Mouse (Mus musculus) kidney, embryonic 16.5 days (tissue): ENCODE data around the gene Zdhhc22. TPM values are rescaled to one million over a fixed set of nuclear protein-coding genes. Genes with fewer than 3 reads are reported as not detected.
A peak's percentile ranks its signal among the peaks of the same experiment; 100 is the strongest.

ENCODE experiments used
- ATAC-seq: fragments of 200-750 bp; cut with Nextera tagmentation; 2 replicates; pipeline ENCODE4 v1.8.0; 2017; ENCODE audit warnings: moderate TSS enrichment; ENCODE audit not compliant: low FRiP score, low TSS enrichment
- H3K27ac ChIP-seq: fragments of 300-500 bp; sonication (generic); 2 replicates; pipeline ENCODE4 v1.5.1; 2014; ENCODE audit warnings: low read length
- H3K27me3 ChIP-seq: fragments of 300-500 bp; sonication (generic); 2 replicates; pipeline ENCODE4 v1.6.1; 2014; ENCODE audit warnings: low read length, control low read depth, mixed read lengths; ENCODE audit not compliant: insufficient read depth
- H3K36me3 ChIP-seq: fragments of 300-500 bp; sonication (generic); 2 replicates; pipeline ENCODE4 v1.6.1; 2014; ENCODE audit warnings: low read length, control low read depth, mixed read lengths; ENCODE audit not compliant: insufficient read depth
- H3K4me1 ChIP-seq: fragments of 300-500 bp; sonication (generic); 2 replicates; pipeline ENCODE4 v1.6.1; 2014; ENCODE audit warnings: low read length, control low read depth, mixed read lengths; ENCODE audit not compliant: insufficient read depth
- H3K4me2 ChIP-seq: fragments of 300-500 bp; sonication (generic); replicated peaks from 2 replicates; pipeline ENCODE4 v1.6.1; 2014; ENCODE audit warnings: low read depth, low read length
- H3K4me3 ChIP-seq: fragments of 300-500 bp; sonication (generic); 2 replicates; pipeline ENCODE4 v1.5.1; 2014; ENCODE audit warnings: mild to moderate bottlenecking, low read length
- H3K9ac ChIP-seq: fragments of 300-500 bp; sonication (generic); replicated peaks from 2 replicates; pipeline ENCODE4 v1.6.1; 2014; ENCODE audit warnings: low read length
- H3K9me3 ChIP-seq: fragments of 300-500 bp; sonication (generic); 2 replicates; pipeline ENCODE4 v1.6.1; 2016; ENCODE audit warnings: low read length, control low read depth
- WGBS: fragments of 180-500 bp; shearing (Covaris S2); extraction: QIAGEN DNeasy Blood & Tissue Kit; methylation state at CpG from one replicate; pipeline ENCODE4 v1.1.7; 2014; 5-methylcytosine and 5-hydroxymethylcytosine counted together
- polyA plus RNA-seq: library from polyadenylated mRNA; unstranded; fragments of >200 nt; fragmentation: Nextera tagmentation; extraction: Ambion mirVana; gene quantifications from 2 replicates; pipeline ENCODE4 v1.2.1, GENCODE M21; 2015

Gene Zdhhc22
- polyA plus RNA-seq: 0.14 TPM in 1 of 2 replicates, not detected in the other

GRCm38 (mm10) chr12:86989890-86990754, at the start of gene Zdhhc22:
Gene Zdhhc22, minus strand, starts transcription at chr12:86990430.
- Histone ChIP-seq H3K27me3 (peaks cover 55% of the 10 kb centered on the region), H3K36me3 (no peaks in the 10 kb centered on the region), H3K4me3 (peak within 1 kb of the TSS; percentile 20), H3K9ac (no peak within 1 kb of the TSS), H3K4me1 (peaks cover 12% of the 10 kb centered on the region), H3K27ac (no peak within 1 kb of the TSS), H3K4me2 (peak within 1 kb of the TSS; percentile 43), H3K9me3 (no peaks in the 10 kb centered on the region)
- 1% methylated on average over 63 of the region's 68 CpGs for WGBS
- ATAC-seq: peak; percentile 82

DNA sequence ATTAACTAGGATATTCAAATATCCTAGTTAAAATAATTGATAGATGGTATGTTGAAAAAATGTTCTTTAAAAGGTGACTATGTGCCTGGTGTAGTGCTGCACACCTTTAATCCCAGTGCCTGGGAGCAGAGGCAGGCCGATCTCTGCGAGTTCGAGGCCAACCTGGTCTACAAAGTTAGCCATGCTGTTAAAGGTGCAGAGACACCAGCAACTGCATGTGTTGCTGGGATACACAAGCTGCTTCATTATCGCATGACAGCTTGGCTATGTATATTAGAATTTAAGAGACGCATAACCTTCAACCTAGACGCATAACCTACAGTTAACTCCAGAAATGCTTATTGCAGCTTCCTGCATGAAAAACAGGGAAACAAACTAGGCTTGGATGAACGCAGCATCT, 46.4 kb upstream of the Zdhhc22 start:
- 94% methylated on average over 7 of the region's 7 CpGs for WGBS
- Histone ChIP-seq H3K9ac (no peak overlapping the region), H3K4me2 (no peak overlapping the region), H3K9me3 (no peaks in the 10 kb centered on the region), H3K4me1 (no peaks in the 10 kb centered on the region), H3K36me3 (no peaks in the 10 kb centered on the region), H3K4me3 (no peak overlapping the region), H3K27ac (no peak overlapping the region), H3K27me3 (no peaks in the 10 kb centered on the region)
- no peak for ATAC-seq

- Histone ChIP-seq H3K36me3 (no peaks in the 10 kb centered on the region), H3K27ac (no peak overlapping the region), H3K4me3 (no peak overlapping the region), H3K4me1 (peaks cover 7% of the 10 kb centered on the region; the same call in 1 of the 2 replicates), H3K9ac (no peak overlapping the region), H3K27me3 (peaks cover 11% of the 10 kb centered on the region), H3K9me3 (no peaks in the 10 kb centered on the region), H3K4me2 (no peak overlapping the region)
- ATAC-seq: no peak
- 74% methylated on average over 5 of the region's 5 CpGs for WGBS
Observed at GRCm38 (mm10) chr12:87031163-87031763, 41.0 kb upstream of the Zdhhc22 start.

DNA sequence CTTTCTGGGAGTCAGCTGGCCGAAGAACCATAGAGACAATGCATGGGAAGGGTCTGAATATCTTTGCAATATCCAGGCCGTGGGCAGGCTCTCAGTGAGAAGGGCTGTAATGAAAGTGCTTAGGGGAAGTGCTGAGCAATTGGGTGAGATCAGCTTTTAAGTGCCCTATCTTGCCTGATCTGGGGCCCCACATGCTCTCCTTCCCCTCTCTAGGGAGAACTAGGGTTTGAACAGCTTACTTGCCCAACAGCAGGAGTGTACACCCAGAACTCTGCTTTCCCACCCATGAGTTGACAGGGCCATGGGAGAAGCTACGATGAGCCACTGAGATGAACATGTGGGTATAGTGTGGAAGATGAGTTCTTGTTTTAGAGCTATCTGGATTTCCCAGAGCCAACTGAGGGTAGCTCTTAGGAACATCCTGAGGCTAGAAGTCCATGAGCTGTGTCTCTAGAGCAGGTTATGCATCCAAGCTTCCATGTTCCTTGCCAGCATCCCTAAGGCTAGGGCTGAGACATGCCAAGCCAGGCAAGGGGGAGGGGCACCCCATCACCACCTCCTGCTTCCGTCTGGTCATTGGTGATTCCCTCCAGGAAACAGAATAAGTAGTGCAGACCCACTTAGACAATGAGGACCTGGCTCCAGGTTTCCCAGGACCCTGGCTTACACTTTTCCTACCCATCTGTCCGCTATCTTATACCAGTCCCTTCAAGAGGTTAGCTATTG, 39.2 kb upstream of the Zdhhc22 start:
- Histone ChIP-seq H3K27me3 (peaks cover 20% of the 10 kb centered on the region), H3K36me3 (no peaks in the 10 kb centered on the region), H3K9ac (no peak overlapping the region), H3K9me3 (no peaks in the 10 kb centered on the region), H3K27ac (no peak overlapping the region), H3K4me3 (no peak overlapping the region), H3K4me2 (no peak overlapping the region), H3K4me1 (peaks cover 10% of the 10 kb centered on the region; the same call in 1 of the 2 replicates)
- ATAC-seq: no peak
- WGBS: 65% methylated on average over 5 of the region's 5 CpGs

GRCm38 (mm10) chr12:87028068-87028467, 37.8 kb upstream of the Zdhhc22 start:
- H3K27ac ChIP-seq: no peak overlapping the region
- no peak for ATAC-seq
- H3K4me2 ChIP-seq: no peak overlapping the region
- no peaks in the 10 kb centered on the region for H3K9me3 ChIP-seq
- no peak overlapping the region for H3K9ac ChIP-seq
- H3K4me1 ChIP-seq: peaks cover 10% of the 10 kb centered on the region; the same call in 1 of the 2 replicates
- WGBS: 75% methylated on average over 2 of the region's 2 CpGs
- peaks cover 20% of the 10 kb centered on the region for H3K27me3 ChIP-seq
- H3K4me3 ChIP-seq: no peak overlapping the region
- no peaks in the 10 kb centered on the region for H3K36me3 ChIP-seq

GRCm38 (mm10) chr12:87027391-87027790, 37.2 kb upstream of the Zdhhc22 start:
- Histone ChIP-seq H3K4me3 (no peak overlapping the region), H3K4me2 (no peak overlapping the region), H3K4me1 (peaks cover 10% of the 10 kb centered on the region; the same call in 1 of the 2 replicates), H3K27me3 (peaks cover 20% of the 10 kb centered on the region), H3K9ac (no peak overlapping the region), H3K36me3 (no peaks in the 10 kb centered on the region), H3K9me3 (no peaks in the 10 kb centered on the region), H3K27ac (no peak overlapping the region)
- no peak for ATAC-seq
- WGBS: 54% methylated on average over 5 of the region's 5 CpGs

- 14% methylated on average over 8 of the region's 8 CpGs for WGBS
- Histone ChIP-seq H3K4me1 (peaks cover 10% of the 10 kb centered on the region; the same call in 1 of the 2 replicates), H3K4me2 (peak overlapping the region; percentile 46), H3K4me3 (peak overlapping the region; percentile 20), H3K27me3 (peaks cover 20% of the 10 kb centered on the region), H3K36me3 (no peaks in the 10 kb centered on the region), H3K9ac (no peak overlapping the region), H3K9me3 (no peaks in the 10 kb centered on the region), H3K27ac (no peak overlapping the region)
- ATAC-seq: no peak
Observed at GRCm38 (mm10) chr12:87026871-87027240, 36.6 kb upstream of the Zdhhc22 start.

DNA sequence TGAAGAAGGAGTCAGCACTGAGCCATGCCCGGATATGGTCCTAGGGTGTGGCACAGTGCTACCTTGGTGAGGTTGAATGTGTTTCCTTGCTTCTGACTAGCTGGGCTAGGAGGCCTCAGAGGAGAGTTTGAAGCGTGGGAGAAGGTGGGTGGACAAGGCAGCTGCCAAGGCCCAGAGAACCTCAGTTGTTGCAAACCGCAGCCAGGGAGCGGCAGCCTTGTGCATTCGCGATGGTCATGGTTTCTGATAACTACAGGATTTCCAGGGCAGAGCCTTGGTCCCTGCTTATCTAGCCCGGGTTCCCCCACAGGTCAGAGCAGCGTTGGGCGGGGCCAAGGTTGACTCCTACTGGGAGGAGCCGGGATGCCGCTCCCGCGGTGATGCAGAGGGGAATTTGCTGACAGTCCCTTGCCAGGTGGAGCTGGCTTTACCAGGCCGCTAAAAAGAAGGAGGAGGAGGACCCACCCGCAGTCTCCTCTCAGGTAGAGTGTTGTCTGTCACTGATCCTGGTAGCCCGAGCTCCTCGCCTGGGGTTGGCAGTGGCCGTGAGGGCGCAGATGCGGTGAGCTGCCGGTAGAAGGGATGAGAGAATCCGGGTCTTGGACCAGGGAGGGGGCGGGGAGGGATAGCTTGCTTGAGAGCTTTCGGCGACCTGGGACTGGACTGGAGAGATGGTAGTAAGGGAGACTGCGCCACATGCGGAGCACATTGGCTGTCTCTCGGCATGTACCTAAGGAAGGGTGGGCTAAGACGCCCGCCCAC, 36.1 kb upstream of the Zdhhc22 start:
- H3K4me3 ChIP-seq: peak overlapping the region; percentile 20
- H3K4me2 ChIP-seq: peak overlapping the region; percentile 46
- H3K9me3 ChIP-seq: no peaks in the 10 kb centered on the region
- WGBS: 2% methylated on average over 30 of the region's 30 CpGs
- H3K9ac ChIP-seq: no peak overlapping the region; the same call in 1 of the 2 replicates
- no peak overlapping the region for H3K27ac ChIP-seq
- H3K36me3 ChIP-seq: no peaks in the 10 kb centered on the region
- peaks cover 10% of the 10 kb centered on the region; the same call in 1 of the 2 replicates for H3K4me1 ChIP-seq
- 0 out of 2 replicates have a peak, but pooled peaks have one; percentile 27 for ATAC-seq
- H3K27me3 ChIP-seq: peaks cover 20% of the 10 kb centered on the region

GRCm38 (mm10) chr12:87023456-87023855, 33.2 kb upstream of the Zdhhc22 start:
- Histone ChIP-seq H3K36me3 (no peaks in the 10 kb centered on the region), H3K4me3 (no peak overlapping the region), H3K9me3 (no peaks in the 10 kb centered on the region), H3K27me3 (peaks cover 20% of the 10 kb centered on the region), H3K9ac (no peak overlapping the region), H3K4me1 (peaks cover 10% of the 10 kb centered on the region; the same call in 1 of the 2 replicates), H3K27ac (no peak overlapping the region), H3K4me2 (no peak overlapping the region)
- 78% methylated on average over 3 of the region's 3 CpGs for WGBS
- ATAC-seq: no peak
